Mouse (Mus musculus): ENCODE measurements around the gene Dnmt1. TPM values are rescaled to one million over a fixed set of nuclear protein-coding genes. Genes with fewer than 3 reads are reported as not detected.

The Dnmt1 gene
- total and polyA plus RNA-seq, 2 experiments from 2014 or later, result 36.2 to 86.5 TPM

DNA sequence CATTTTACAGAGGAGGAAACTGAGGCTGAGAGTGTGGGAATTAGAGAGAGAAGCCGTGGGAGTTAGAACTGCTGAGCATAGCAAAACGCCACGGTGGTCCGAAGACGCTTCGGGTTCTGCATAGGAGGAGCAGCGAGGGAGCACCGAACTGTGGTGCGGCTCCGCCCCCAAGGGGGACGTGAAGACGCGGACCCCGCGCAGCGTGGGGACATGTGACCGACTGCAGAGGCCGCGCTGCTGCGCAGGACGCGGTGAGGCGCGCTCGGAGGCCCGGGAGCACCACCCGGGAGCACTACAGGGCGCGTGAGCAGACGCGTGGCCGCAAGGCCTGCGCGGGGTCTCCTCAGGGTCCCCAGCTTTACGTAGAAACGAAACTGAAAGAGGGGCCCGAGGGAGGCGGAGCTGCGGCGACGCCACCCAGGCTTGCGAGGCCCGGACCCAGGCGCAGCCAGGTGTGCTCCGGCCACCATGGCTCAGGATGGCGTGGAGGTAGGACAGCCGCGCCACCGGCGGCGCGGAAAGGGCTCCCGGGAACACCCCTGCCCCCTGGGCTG lies 91.2 kb downstream of the Dnmt1 start, which contains the start of gene A230050P20Rik:
A230050P20Rik (plus strand) TSS at position 195 of the 554 bp plus-strand sequence.
- ATAC-seq (peak; percentile 81), DNase-seq (ENCODE audit: low spot score) (peak; percentile 76)
- 9% methylated on average over 53 of the region's 53 CpGs for WGBS
- Histone ChIP-seq H3K4me2 (ENCODE audit: low read depth, low read length) (peak within 1 kb of the TSS; percentile 63), H3K36me3 (ENCODE audit: insufficient read depth, low read length) (no peaks in the 10 kb centered on the region), H3K4me3 (ENCODE audit: low read length) (peak within 1 kb of the TSS; percentile 41), H3K9ac (replicated peaks; ENCODE audit: low read length) (peak within 1 kb of the TSS; percentile 52), H3K9me3 (ENCODE audit: low read length) (no peaks in the 10 kb centered on the region), H3K27ac (no peak within 1 kb of the TSS), H3K4me1 (ENCODE audit: insufficient read depth, low read length) (no peaks in the 10 kb centered on the region), H3K27me3 (ENCODE audit: insufficient read depth, low read length) (no peaks in the 10 kb centered on the region)
- no peak for TF ChIP-seq CTCF (IDR thresholded peaks at IDR 0.05; ENCODE audit: low read depth)

DNA sequence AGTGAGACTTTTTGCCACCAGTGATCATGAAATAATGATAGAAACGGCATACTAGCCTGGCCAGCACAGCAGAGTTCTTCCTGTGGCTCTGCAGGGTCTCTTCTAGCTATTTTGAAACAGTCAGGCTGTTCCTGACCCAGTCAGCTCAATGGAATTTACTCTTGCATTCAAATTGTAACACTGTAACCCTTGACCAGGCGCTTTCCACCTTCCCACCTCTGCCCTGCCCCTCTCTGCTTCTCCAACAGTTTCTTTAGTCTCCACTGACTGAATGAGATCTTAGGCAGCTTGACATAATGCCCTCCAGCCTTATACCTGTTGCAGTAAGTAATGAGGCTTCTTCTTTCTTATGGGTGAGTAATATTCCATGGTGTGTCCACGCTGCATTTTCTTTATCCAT lies 92.8 kb downstream of the Dnmt1 start:
- Histone ChIP-seq H3K4me3 (ENCODE audit: low read length) (no peak overlapping the region), H3K27ac (no peak overlapping the region), H3K36me3 (ENCODE audit: insufficient read depth, low read length) (no peaks in the 10 kb centered on the region), H3K4me1 (ENCODE audit: insufficient read depth, low read length) (no peaks in the 10 kb centered on the region), H3K9ac (replicated peaks; ENCODE audit: low read length) (no peak overlapping the region), H3K27me3 (ENCODE audit: insufficient read depth, low read length) (no peaks in the 10 kb centered on the region), H3K4me2 (ENCODE audit: low read depth, low read length) (no peak overlapping the region), H3K9me3 (ENCODE audit: low read length) (no peaks in the 10 kb centered on the region)
- DNase-seq (ENCODE audit: low spot score) (no peak), ATAC-seq (no peak)
- no peak for TF ChIP-seq CTCF (IDR thresholded peaks at IDR 0.05; ENCODE audit: low read depth)
- 59% methylated on average over 3 of the region's 3 CpGs for WGBS

DNA sequence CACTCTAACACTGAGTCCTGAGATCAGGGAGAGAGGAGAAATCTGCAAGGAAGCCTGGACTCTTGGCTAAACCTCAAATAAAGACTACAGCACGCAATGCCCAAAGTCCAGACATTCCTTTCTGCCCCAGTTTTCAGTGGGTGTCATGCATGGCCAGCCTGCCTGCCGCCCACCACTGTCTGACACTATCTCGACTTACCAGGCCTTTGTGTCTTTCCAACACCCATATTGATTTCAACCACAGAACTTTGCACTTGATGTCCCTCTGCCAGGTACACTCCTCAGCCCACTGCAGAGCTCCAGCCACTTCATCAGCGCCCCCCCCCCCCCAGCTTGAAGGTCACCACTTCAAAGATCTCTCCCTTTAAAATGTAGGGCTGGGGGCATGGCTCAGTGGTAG lies 97.5 kb downstream of the Dnmt1 start:
- H3K36me3 ChIP-seq (ENCODE audit: insufficient read depth, low read length), result no peaks in the 10 kb centered on the region
- H3K9me3 ChIP-seq (ENCODE audit: low read length), result no peaks in the 10 kb centered on the region
- no peaks in the 10 kb centered on the region for H3K4me1 ChIP-seq (ENCODE audit: insufficient read depth, low read length)
- DNase-seq (ENCODE audit: low spot score) (no peak), ATAC-seq (no peak)
- no peak overlapping the region for H3K4me3 ChIP-seq (ENCODE audit: low read length)
- H3K9ac ChIP-seq (replicated peaks; ENCODE audit: low read length), result no peak overlapping the region
- no peaks in the 10 kb centered on the region for H3K27me3 ChIP-seq (ENCODE audit: insufficient read depth, low read length)
- TF ChIP-seq CTCF (IDR thresholded peaks at IDR 0.05; ENCODE audit: low read depth), result no peak
- no peak overlapping the region for H3K27ac ChIP-seq
- no peak overlapping the region for H3K4me2 ChIP-seq (ENCODE audit: low read depth, low read length)
- 65% methylated on average over 4 of the region's 4 CpGs for WGBS

DNA sequence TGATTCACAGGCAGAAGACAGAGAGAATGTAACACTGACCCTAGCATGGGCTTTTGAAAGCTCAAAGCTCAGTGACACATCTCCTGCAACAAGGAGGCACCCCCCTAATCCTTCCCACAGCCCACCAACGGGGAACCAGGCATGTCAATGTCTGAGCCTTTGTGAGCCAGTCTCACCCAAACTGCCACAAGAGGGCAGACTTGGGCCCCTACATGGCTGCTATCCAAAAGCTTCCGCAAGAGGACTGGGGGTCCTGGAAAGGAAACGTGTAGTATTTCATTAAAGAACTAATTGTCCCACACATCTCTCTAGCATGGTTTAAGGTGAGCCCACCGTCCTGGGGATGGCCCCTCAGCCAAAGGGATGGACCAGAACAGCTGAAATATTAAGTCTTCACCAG lies 97.9 kb downstream of the Dnmt1 start:
- no peaks in the 10 kb centered on the region for H3K27me3 ChIP-seq (ENCODE audit: insufficient read depth, low read length)
- peak; percentile 66 for TF ChIP-seq CTCF (IDR thresholded peaks at IDR 0.05; ENCODE audit: low read depth)
- 0 out of 2 replicates have a peak, but pooled peaks have one; percentile 10 for ATAC-seq
- H3K4me3 ChIP-seq (ENCODE audit: low read length), result no peak overlapping the region
- WGBS, result 9% methylated on average over 4 of the region's 4 CpGs
- no peak overlapping the region for H3K9ac ChIP-seq (replicated peaks; ENCODE audit: low read length)
- no peaks in the 10 kb centered on the region for H3K9me3 ChIP-seq (ENCODE audit: low read length)
- no peaks in the 10 kb centered on the region for H3K36me3 ChIP-seq (ENCODE audit: insufficient read depth, low read length)
- H3K27ac ChIP-seq, result no peak overlapping the region
- H3K4me2 ChIP-seq (ENCODE audit: low read depth, low read length), result no peak overlapping the region
- H3K4me1 ChIP-seq (ENCODE audit: insufficient read depth, low read length), result no peaks in the 10 kb centered on the region
- DNase-seq (ENCODE audit: low spot score), result peak; percentile 70

DNA sequence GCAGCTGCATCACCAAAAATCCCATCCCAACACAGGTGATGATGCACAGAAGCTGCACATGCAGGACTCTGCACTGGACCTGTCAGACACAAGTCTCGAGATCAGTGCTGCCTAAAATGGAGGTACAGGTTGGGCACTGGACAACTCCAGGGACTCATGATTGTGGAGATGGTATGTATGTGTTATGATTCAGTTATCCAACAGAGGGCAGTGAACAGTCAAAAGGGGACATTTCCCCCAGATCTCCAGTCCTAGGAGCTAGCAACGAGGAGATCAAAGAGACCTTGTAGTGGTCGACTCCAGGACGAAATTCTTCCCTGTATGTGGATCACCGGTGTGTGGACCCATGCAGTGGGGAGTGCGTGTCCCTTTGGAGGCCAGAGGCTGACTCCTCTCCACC lies 99.8 kb downstream of the Dnmt1 start:
- Histone ChIP-seq H3K4me2 (ENCODE audit: low read depth, low read length) (no peak overlapping the region), H3K9me3 (ENCODE audit: low read length) (no peaks in the 10 kb centered on the region), H3K4me1 (ENCODE audit: insufficient read depth, low read length) (no peaks in the 10 kb centered on the region), H3K36me3 (ENCODE audit: insufficient read depth, low read length) (no peaks in the 10 kb centered on the region), H3K9ac (replicated peaks; ENCODE audit: low read length) (no peak overlapping the region), H3K27me3 (ENCODE audit: insufficient read depth, low read length) (no peaks in the 10 kb centered on the region), H3K4me3 (ENCODE audit: low read length) (no peak overlapping the region), H3K27ac (no peak overlapping the region)
- TF ChIP-seq CTCF (IDR thresholded peaks at IDR 0.05; ENCODE audit: low read depth), result no peak
- no peak for DNase-seq (ENCODE audit: low spot score)
- WGBS, result 41% methylated on average over 6 of the region's 6 CpGs
- no peak for ATAC-seq

Small RNA genes within 50 kb of the gene (microRNA-seq; reads per million reads assigned to microRNA genes)
- gene Mir7081, result 0.36 to 1.8 reads per million in 2 experiments

Other genes with a start within 250 kb of the Dnmt1 start
- gene Olfm2, start 213.5 kb downstream of the Dnmt1 start, total RNA-seq (2014; rRNA removed), result 317 and 346 TPM in 2 replicates
- gene Olfm2, start 213.5 kb downstream of the Dnmt1 start, polyA plus RNA-seq (2015; fragmentation: Nextera tagmentation; extraction: Ambion mirVana), result 190 and 213 TPM in 2 replicates
- gene Col5a3, start 144.8 kb downstream of the Dnmt1 start, total RNA-seq (2014; rRNA removed), result 3.3 and 4.0 TPM in 2 replicates
- gene Col5a3, start 144.8 kb downstream of the Dnmt1 start, polyA plus RNA-seq (2015; fragmentation: Nextera tagmentation; extraction: Ambion mirVana), result 1.1 and 1.5 TPM in 2 replicates
- not detected in 2 replicates for gene Rdh8, start 141.4 kb downstream of the Dnmt1 start, total RNA-seq (2014; rRNA removed)
- gene Rdh8, start 141.4 kb downstream of the Dnmt1 start, polyA plus RNA-seq (2015; fragmentation: Nextera tagmentation; extraction: Ambion mirVana), result not detected in 2 replicates
- gene A230050P20Rik, start 91.2 kb downstream of the Dnmt1 start, total RNA-seq (2014; rRNA removed), result 22.8 and 26.0 TPM in 2 replicates
- 32.7 and 34.1 TPM in 2 replicates for gene A230050P20Rik, start 91.2 kb downstream of the Dnmt1 start, polyA plus RNA-seq (2015; fragmentation: Nextera tagmentation; extraction: Ambion mirVana)
- 10.9 and 12.1 TPM in 2 replicates for gene Angptl6, start 80.2 kb downstream of the Dnmt1 start, total RNA-seq (2014; rRNA removed)
- 10.9 and 11.1 TPM in 2 replicates for gene Angptl6, start 80.2 kb downstream of the Dnmt1 start, polyA plus RNA-seq (2015; fragmentation: Nextera tagmentation; extraction: Ambion mirVana)
- gene Ppan, start 71.7 kb downstream of the Dnmt1 start, total RNA-seq (2014; rRNA removed), result 45.4 and 57.4 TPM in 2 replicates
- gene Ppan, start 71.7 kb downstream of the Dnmt1 start, polyA plus RNA-seq (2015; fragmentation: Nextera tagmentation; extraction: Ambion mirVana), result 36.8 and 44.1 TPM in 2 replicates
- 76.1 and 79.5 TPM in 2 replicates for gene Eif3g, start 61.3 kb downstream of the Dnmt1 start, total RNA-seq (2014; rRNA removed)
- 225 and 236 TPM in 2 replicates for gene Eif3g, start 61.3 kb downstream of the Dnmt1 start, polyA plus RNA-seq (2015; fragmentation: Nextera tagmentation; extraction: Ambion mirVana)
- 3.4 and 6.0 TPM in 2 replicates for gene S1pr2, start 16.9 kb upstream of the Dnmt1 start, total RNA-seq (2014; rRNA removed)
- 6.9 and 8.5 TPM in 2 replicates for gene S1pr2, start 16.9 kb upstream of the Dnmt1 start, polyA plus RNA-seq (2015; fragmentation: Nextera tagmentation; extraction: Ambion mirVana)
- 104 and 107 TPM in 2 replicates for gene Mrpl4, start 42.9 kb upstream of the Dnmt1 start, total RNA-seq (2014; rRNA removed)
- gene Mrpl4, start 42.9 kb upstream of the Dnmt1 start, polyA plus RNA-seq (2015; fragmentation: Nextera tagmentation; extraction: Ambion mirVana), result 117 and 124 TPM in 2 replicates
- 4.3 and 5.0 TPM in 2 replicates for gene Icam1, start 56.1 kb upstream of the Dnmt1 start, total RNA-seq (2014; rRNA removed)
- 3.8 and 4.4 TPM in 2 replicates for gene Icam1, start 56.1 kb upstream of the Dnmt1 start, polyA plus RNA-seq (2015; fragmentation: Nextera tagmentation; extraction: Ambion mirVana)
- not detected in 2 replicates for gene Icam4, start 69.5 kb upstream of the Dnmt1 start, total RNA-seq (2014; rRNA removed)
- 0.15 TPM in 1 of 2 replicates, not detected in the other for gene Icam4, start 69.5 kb upstream of the Dnmt1 start, polyA plus RNA-seq (2015; fragmentation: Nextera tagmentation; extraction: Ambion mirVana)
- gene Icam5, start 72.2 kb upstream of the Dnmt1 start, total RNA-seq (2014; rRNA removed), result 9.1 and 9.7 TPM in 2 replicates
- gene Icam5, start 72.2 kb upstream of the Dnmt1 start, polyA plus RNA-seq (2015; fragmentation: Nextera tagmentation; extraction: Ambion mirVana), result 3.6 and 3.7 TPM in 2 replicates
- gene Zglp1, start 107.2 kb upstream of the Dnmt1 start, total RNA-seq (2014; rRNA removed), result 1.1 and 2.2 TPM in 2 replicates
- 0.16 TPM in 1 of 2 replicates, not detected in the other for gene Zglp1, start 107.2 kb upstream of the Dnmt1 start, polyA plus RNA-seq (2015; fragmentation: Nextera tagmentation; extraction: Ambion mirVana)
- 0.50 and 0.73 TPM in 2 replicates for gene Gm49373, start 113.2 kb upstream of the Dnmt1 start, total RNA-seq (2014; rRNA removed)
- 0.37 and 0.48 TPM in 2 replicates for gene Gm49373, start 113.2 kb upstream of the Dnmt1 start, polyA plus RNA-seq (2015; fragmentation: Nextera tagmentation; extraction: Ambion mirVana)
- 70.9 and 95.6 TPM in 2 replicates for gene Fdx1l, start 113.7 kb upstream of the Dnmt1 start, total RNA-seq (2014; rRNA removed)
- 83.9 and 86.5 TPM in 2 replicates for gene Fdx1l, start 113.7 kb upstream of the Dnmt1 start, polyA plus RNA-seq (2015; fragmentation: Nextera tagmentation; extraction: Ambion mirVana)
- 0.11 and 2.7 TPM in 2 replicates for gene Gm38431, start 132.1 kb upstream of the Dnmt1 start, total RNA-seq (2014; rRNA removed)
- 0.16 and 0.96 TPM in 2 replicates for gene Gm38431, start 132.1 kb upstream of the Dnmt1 start, polyA plus RNA-seq (2015; fragmentation: Nextera tagmentation; extraction: Ambion mirVana)
- gene Raver1, start 132.1 kb upstream of the Dnmt1 start, total RNA-seq (2014; rRNA removed), result 43.2 and 51.9 TPM in 2 replicates
- 19.7 and 21.7 TPM in 2 replicates for gene Raver1, start 132.1 kb upstream of the Dnmt1 start, polyA plus RNA-seq (2015; fragmentation: Nextera tagmentation; extraction: Ambion mirVana)
- 10.8 and 15.4 TPM in 2 replicates for gene Tyk2, start 171.4 kb upstream of the Dnmt1 start, total RNA-seq (2014; rRNA removed)
- 5.7 and 6.2 TPM in 2 replicates for gene Tyk2, start 171.4 kb upstream of the Dnmt1 start, polyA plus RNA-seq (2015; fragmentation: Nextera tagmentation; extraction: Ambion mirVana)
- 20.1 and 21.4 TPM in 2 replicates for gene Cdc37, start 190.1 kb upstream of the Dnmt1 start, total RNA-seq (2014; rRNA removed)
- 173 and 181 TPM in 2 replicates for gene Cdc37, start 190.1 kb upstream of the Dnmt1 start, polyA plus RNA-seq (2015; fragmentation: Nextera tagmentation; extraction: Ambion mirVana)
- gene Pde4a, start 205.8 kb upstream of the Dnmt1 start, total RNA-seq (2014; rRNA removed), result 41.3 and 45.0 TPM in 2 replicates
- 46.4 and 47.7 TPM in 2 replicates for gene Pde4a, start 205.8 kb upstream of the Dnmt1 start, polyA plus RNA-seq (2015; fragmentation: Nextera tagmentation; extraction: Ambion mirVana)

Data from hindbrain, postnatal 0 days (tissue).